Mouse (Mus musculus): ENCODE data around the gene Siah2.

DNA sequence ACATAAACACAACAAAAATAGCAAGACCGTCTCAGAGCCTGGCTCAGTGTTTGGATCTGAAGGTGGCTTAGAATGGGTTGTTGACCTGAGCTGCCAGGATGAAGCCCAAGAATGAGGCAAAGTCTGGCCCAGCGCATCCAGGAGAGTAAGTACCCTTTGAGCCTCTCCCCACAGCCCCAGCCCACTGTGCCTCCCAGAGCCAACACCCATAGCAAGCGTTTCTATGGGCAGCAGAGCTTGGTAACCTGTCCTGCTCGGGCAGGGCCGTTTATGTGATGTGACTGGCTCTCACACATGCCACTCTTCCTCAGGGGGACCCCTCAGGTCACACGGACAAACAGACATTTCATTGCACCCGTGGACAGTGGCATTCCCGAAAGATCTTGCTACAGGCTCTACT, 13.8 kb downstream of the Siah2 start:
- no peak for TF ChIP-seq CTCF (IDR thresholded peaks at IDR 0.05; ENCODE audit: control insufficient read depth, insufficient read depth, insufficient read length)
- TF ChIP-seq CEBPB (IDR thresholded peaks at IDR 0.05; ENCODE audit: low read depth), result no peak
- TF ChIP-seq MAX (IDR thresholded peaks at IDR 0.05), result no peak
